Mouse (Mus musculus): ENCODE data around the gene Vegfb. TPM values are rescaled to one million over a fixed set of nuclear protein-coding genes. Genes with fewer than 3 reads are reported as not detected.
A peak's percentile ranks its signal among the peaks of the same experiment; 100 is the strongest.

Vegfb gene
- polyA plus RNA-seq, 1 experiment from 2014 or later: 43.9 TPM

DNA sequence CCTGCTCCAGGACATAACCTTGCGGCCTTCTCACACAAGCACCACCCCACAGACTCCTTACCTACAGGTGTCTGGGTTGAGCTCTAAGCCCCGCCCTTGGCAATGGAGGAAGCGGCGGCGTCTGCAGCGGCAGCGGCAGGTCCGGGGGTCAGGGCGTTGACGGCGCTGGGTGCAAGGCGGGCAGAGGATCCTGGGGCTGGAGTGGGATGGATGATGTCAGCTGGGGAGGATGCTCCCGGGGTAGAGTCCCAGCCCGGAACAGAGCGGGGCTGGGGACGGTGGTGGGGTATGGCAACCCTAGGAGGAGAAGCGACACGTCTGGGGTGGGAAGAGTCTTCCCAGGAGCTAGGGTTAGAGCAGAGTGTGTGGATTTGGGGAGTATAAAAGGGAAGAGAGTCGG, 2.2 kb downstream of the Vegfb start:
- no peak for DNase-seq (ENCODE audit: low spot score)
- peaks cover 16% of the 10 kb centered on the region for H3K4me1 ChIP-seq (ENCODE audit: control insufficient read depth, insufficient read depth, low read length)
- H3K27ac ChIP-seq (replicated peaks; ENCODE audit: low read depth, low read length): no peak overlapping the region
- peaks cover 34% of the 10 kb centered on the region for H3K36me3 ChIP-seq (ENCODE audit: control insufficient read depth, insufficient read depth, low read length)
- H3K4me2 ChIP-seq (ENCODE audit: low read depth, low read length): no peak overlapping the region
- 79% methylated on average over 19 of the region's 19 CpGs for WGBS
- H3K4me3 ChIP-seq (ENCODE audit: low read depth, low read length): no peak overlapping the region
- no peaks in the 10 kb centered on the region for H3K9me3 ChIP-seq (ENCODE audit: control insufficient read depth, low read length)
- no peak for ATAC-seq (ENCODE audit: low read depth)
- no peak overlapping the region for H3K9ac ChIP-seq (ENCODE audit: low read depth, low read length)
- no peaks in the 10 kb centered on the region for H3K27me3 ChIP-seq (replicated peaks; ENCODE audit: control insufficient read depth, insufficient read depth, low read length)

DNA sequence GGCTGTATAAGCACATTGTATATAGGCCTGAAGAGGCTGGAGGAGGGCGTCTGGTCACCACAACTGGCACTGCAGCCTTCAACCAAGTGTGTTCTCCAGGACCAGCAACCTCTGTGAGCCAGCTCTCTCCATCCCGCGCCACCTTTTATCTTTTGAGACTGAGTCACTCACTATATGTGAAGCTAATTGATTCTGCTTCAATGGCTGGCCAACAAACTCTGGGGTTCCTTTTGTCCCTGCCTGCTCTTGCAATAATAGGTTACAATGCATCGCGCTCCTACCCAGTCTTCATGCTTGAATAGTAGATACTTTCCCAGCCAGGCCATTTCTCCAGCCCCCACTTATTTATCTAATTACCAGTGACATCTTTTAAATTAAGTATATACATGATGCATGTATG, 3.8 kb downstream of the Vegfb start:
- DNase-seq (ENCODE audit: low spot score): no peak
- WGBS: 93% methylated on average over 5 of the region's 5 CpGs
- Histone ChIP-seq H3K27me3 (replicated peaks; ENCODE audit: control insufficient read depth, insufficient read depth, low read length) (no peaks in the 10 kb centered on the region), H3K4me3 (ENCODE audit: low read depth, low read length) (no peak overlapping the region), H3K4me1 (ENCODE audit: control insufficient read depth, insufficient read depth, low read length) (peaks cover 21% of the 10 kb centered on the region), H3K4me2 (ENCODE audit: low read depth, low read length) (no peak overlapping the region), H3K36me3 (ENCODE audit: control insufficient read depth, insufficient read depth, low read length) (peaks cover 37% of the 10 kb centered on the region), H3K9me3 (ENCODE audit: control insufficient read depth, low read length) (no peaks in the 10 kb centered on the region), H3K27ac (replicated peaks; ENCODE audit: low read depth, low read length) (no peak overlapping the region), H3K9ac (ENCODE audit: low read depth, low read length) (no peak overlapping the region)
- ATAC-seq (ENCODE audit: low read depth): no peak

GRCm38 (mm10) chr19:6981465-6981864, 6.0 kb downstream of the Vegfb start:
- Histone ChIP-seq H3K36me3 (ENCODE audit: control insufficient read depth, insufficient read depth, low read length) (peaks cover 53% of the 10 kb centered on the region), H3K4me1 (ENCODE audit: control insufficient read depth, insufficient read depth, low read length) (peaks cover 29% of the 10 kb centered on the region), H3K4me2 (ENCODE audit: low read depth, low read length) (peak overlapping the region; percentile 92; the same call in 1 of the 2 replicates), H3K4me3 (ENCODE audit: low read depth, low read length) (no peak overlapping the region), H3K27me3 (replicated peaks; ENCODE audit: control insufficient read depth, insufficient read depth, low read length) (no peaks in the 10 kb centered on the region), H3K9me3 (ENCODE audit: control insufficient read depth, low read length) (no peaks in the 10 kb centered on the region), H3K9ac (ENCODE audit: low read depth, low read length) (no peak overlapping the region), H3K27ac (replicated peaks; ENCODE audit: low read depth, low read length) (no peak overlapping the region)
- ATAC-seq (ENCODE audit: low read depth): no peak
- DNase-seq (ENCODE audit: low spot score): no peak
- 89% methylated on average over 4 of the region's 4 CpGs for WGBS

GRCm38 (mm10) chr19:6980381-6981093, 6.9 kb downstream of the Vegfb start, which contains the start of gene Fkbp2:
Gene Fkbp2, minus strand, starts transcription at chr19:6980501.
- Histone ChIP-seq H3K4me3 (ENCODE audit: low read depth, low read length) (peak within 1 kb of the TSS; percentile 78), H3K27me3 (replicated peaks; ENCODE audit: control insufficient read depth, insufficient read depth, low read length) (no peaks in the 10 kb centered on the region), H3K36me3 (ENCODE audit: control insufficient read depth, insufficient read depth, low read length) (peaks cover 50% of the 10 kb centered on the region), H3K4me1 (ENCODE audit: control insufficient read depth, insufficient read depth, low read length) (peaks cover 26% of the 10 kb centered on the region), H3K4me2 (ENCODE audit: low read depth, low read length) (peak within 1 kb of the TSS; percentile 92), H3K9me3 (ENCODE audit: control insufficient read depth, low read length) (no peaks in the 10 kb centered on the region), H3K9ac (ENCODE audit: low read depth, low read length) (peak within 1 kb of the TSS; percentile 88), H3K27ac (replicated peaks; ENCODE audit: low read depth, low read length) (peak within 1 kb of the TSS; percentile 93)
- DNase-seq (ENCODE audit: low spot score) (peak; percentile 99), ATAC-seq (ENCODE audit: low read depth) (peak; percentile 88)
- WGBS: 1% methylated on average over 36 of the region's 38 CpGs

- Histone ChIP-seq H3K4me2 (ENCODE audit: low read depth, low read length) (peak overlapping the region; percentile 92), H3K36me3 (ENCODE audit: control insufficient read depth, insufficient read depth, low read length) (peaks cover 42% of the 10 kb centered on the region), H3K4me3 (ENCODE audit: low read depth, low read length) (peak overlapping the region; percentile 78), H3K4me1 (ENCODE audit: control insufficient read depth, insufficient read depth, low read length) (peaks cover 26% of the 10 kb centered on the region), H3K27me3 (replicated peaks; ENCODE audit: control insufficient read depth, insufficient read depth, low read length) (no peaks in the 10 kb centered on the region), H3K9ac (ENCODE audit: low read depth, low read length) (peak overlapping the region; percentile 88), H3K9me3 (ENCODE audit: control insufficient read depth, low read length) (no peaks in the 10 kb centered on the region), H3K27ac (replicated peaks; ENCODE audit: low read depth, low read length) (peak overlapping the region; percentile 93)
- DNase-seq (ENCODE audit: low spot score) (peak; percentile 100), ATAC-seq (ENCODE audit: low read depth) (peak; percentile 87)
- 3% methylated on average over 36 of the region's 59 CpGs for WGBS
These were observed 7.7 kb downstream of the Vegfb start for GRCm38 (mm10) chr19:6979486-6980380.

DNA sequence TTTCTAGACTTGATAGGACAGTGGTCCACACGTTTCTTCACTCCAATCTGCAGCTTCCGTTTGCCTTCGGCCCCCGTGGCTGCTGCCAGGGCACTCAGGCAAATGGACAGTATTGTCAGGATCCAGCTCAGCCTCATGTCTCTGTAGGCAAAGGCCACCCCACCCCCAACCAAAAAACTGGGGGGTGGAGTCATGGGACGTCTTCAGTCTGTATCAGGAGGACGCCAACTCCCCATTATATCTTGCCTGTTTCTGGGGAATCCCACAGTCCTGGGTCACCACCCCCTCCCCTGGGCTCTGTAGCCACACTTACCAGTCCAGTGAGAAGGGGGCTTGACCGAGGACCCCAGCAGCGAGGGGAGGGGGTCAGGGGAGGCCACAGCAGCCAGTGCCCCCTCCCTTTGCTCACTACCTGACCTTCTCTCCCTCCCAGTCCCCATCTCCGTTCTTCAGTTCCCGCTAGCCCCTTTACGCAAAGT, 8.4 kb downstream of the Vegfb start:
- H3K27ac ChIP-seq (replicated peaks; ENCODE audit: low read depth, low read length): peak overlapping the region; percentile 23

DNA sequence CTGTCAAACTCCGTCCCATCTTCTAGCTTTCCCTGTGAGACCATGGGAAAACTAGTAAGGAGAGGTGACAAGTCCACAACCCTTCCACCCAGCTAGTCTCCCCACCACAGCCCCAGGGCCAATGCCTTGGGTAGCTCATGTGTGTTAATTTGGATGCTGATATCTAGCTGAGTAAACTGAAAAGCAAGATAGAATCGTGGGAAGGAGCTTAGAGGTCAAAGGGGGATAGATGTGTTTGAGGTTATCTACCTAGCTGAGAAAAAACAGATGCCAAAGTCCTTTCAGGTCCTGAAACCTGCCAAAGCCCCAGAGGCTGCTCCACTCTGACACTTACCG, 8.8 kb downstream of the Vegfb start:
- Histone ChIP-seq H3K9me3 (ENCODE audit: control insufficient read depth, low read length) (no peaks in the 10 kb centered on the region), H3K27ac (replicated peaks; ENCODE audit: low read depth, low read length) (peak overlapping the region; percentile 8; the same call in 1 of the 2 replicates), H3K9ac (ENCODE audit: low read depth, low read length) (0 out of 2 replicates have a peak overlapping the region, but pooled peaks have one; percentile 26), H3K36me3 (ENCODE audit: control insufficient read depth, insufficient read depth, low read length) (peaks cover 33% of the 10 kb centered on the region), H3K27me3 (replicated peaks; ENCODE audit: control insufficient read depth, insufficient read depth, low read length) (no peaks in the 10 kb centered on the region), H3K4me1 (ENCODE audit: control insufficient read depth, insufficient read depth, low read length) (peaks cover 31% of the 10 kb centered on the region), H3K4me3 (ENCODE audit: low read depth, low read length) (peak overlapping the region; percentile 78), H3K4me2 (ENCODE audit: low read depth, low read length) (peak overlapping the region; percentile 92)
- WGBS: 43% methylated on average over 3 of the region's 3 CpGs
- ATAC-seq (ENCODE audit: low read depth) (no peak), DNase-seq (ENCODE audit: low spot score) (no peak)

More for the DNA sequence above, 8.4 kb downstream of the Vegfb start:
- Histone ChIP-seq H3K4me1 (ENCODE audit: control insufficient read depth, insufficient read depth, low read length) (peaks cover 27% of the 10 kb centered on the region), H3K9ac (ENCODE audit: low read depth, low read length) (peak overlapping the region; percentile 60), H3K4me3 (ENCODE audit: low read depth, low read length) (peak overlapping the region; percentile 78), H3K4me2 (ENCODE audit: low read depth, low read length) (peak overlapping the region; percentile 92), H3K27me3 (replicated peaks; ENCODE audit: control insufficient read depth, insufficient read depth, low read length) (no peaks in the 10 kb centered on the region), H3K9me3 (ENCODE audit: control insufficient read depth, low read length) (no peaks in the 10 kb centered on the region), H3K36me3 (ENCODE audit: control insufficient read depth, insufficient read depth, low read length) (peaks cover 38% of the 10 kb centered on the region)
- 7% methylated on average over 10 of the region's 11 CpGs for WGBS
- DNase-seq (ENCODE audit: low spot score) (peak; percentile 50), ATAC-seq (ENCODE audit: low read depth) (no peak)

GRCm38 (mm10) chr19:6977759-6978638, 9.5 kb downstream of the Vegfb start:
- H3K36me3 ChIP-seq (ENCODE audit: control insufficient read depth, insufficient read depth, low read length): peaks cover 29% of the 10 kb centered on the region
- peaks cover 31% of the 10 kb centered on the region for H3K4me1 ChIP-seq (ENCODE audit: control insufficient read depth, insufficient read depth, low read length)
- H3K4me2 ChIP-seq (ENCODE audit: low read depth, low read length): peak overlapping the region; percentile 92
- peak overlapping the region; percentile 8; the same call in 1 of the 2 replicates for H3K27ac ChIP-seq (replicated peaks; ENCODE audit: low read depth, low read length)
- WGBS: 72% methylated on average over 13 of the region's 13 CpGs
- no peaks in the 10 kb centered on the region for H3K27me3 ChIP-seq (replicated peaks; ENCODE audit: control insufficient read depth, insufficient read depth, low read length)
- no peaks in the 10 kb centered on the region for H3K9me3 ChIP-seq (ENCODE audit: control insufficient read depth, low read length)
- H3K9ac ChIP-seq (ENCODE audit: low read depth, low read length): 0 out of 2 replicates have a peak overlapping the region, but pooled peaks have one; percentile 26
- ATAC-seq (ENCODE audit: low read depth) (no peak), DNase-seq (ENCODE audit: low spot score) (no peak)
- H3K4me3 ChIP-seq (ENCODE audit: low read depth, low read length): peak overlapping the region; percentile 78; the same call in 1 of the 2 replicates
